Mouse (Mus musculus) 3134 (cell line): ENCODE data around the gene Pycr2.
"Not testable (repeated sequence)": the region's sequence is repeated elsewhere in the genome, so short reads cannot be mapped to it uniquely, and the experiment has no call there.

Experiments
- DNase-seq: peaks from one replicate; pipeline ENCODE4 v3.0.0-alpha.2; 2011; ENCODE audit warnings: low spot score; ENCODE audit not compliant: insufficient read length; ENCODE audit errors: extremely low read depth

Gene Pycr2

GRCm38 (mm10) chr1:180904039-180904814, at the start of gene Pycr2:
Pycr2 (plus strand) TSS chr1:180904293.
- peak; percentile 99 for DNase-seq

- DNase-seq: no peak
These were observed 45.3 kb upstream of the Pycr2 start for GRCm38 (mm10) chr1:180858763-180859162.

- no peak for DNase-seq
These were observed 44.1 kb upstream of the Pycr2 start for GRCm38 (mm10) chr1:180860030-180860429.

- DNase-seq: no peak
These were observed 40.5 kb upstream of the Pycr2 start for GRCm38 (mm10) chr1:180863606-180864005.

- no peak for DNase-seq
These were observed 38.1 kb upstream of the Pycr2 start for GRCm38 (mm10) chr1:180866001-180866400.

GRCm38 (mm10) chr1:180870122-180870650, 33.9 kb upstream of the Pycr2 start:
- DNase-seq: no peak

GRCm38 (mm10) chr1:180873861-180874484, 30.1 kb upstream of the Pycr2 start:
- peak; percentile 77 for DNase-seq

GRCm38 (mm10) chr1:180874615-180875014, 29.5 kb upstream of the Pycr2 start:
- DNase-seq: no peak

GRCm38 (mm10) chr1:180875126-180875525, 29.0 kb upstream of the Pycr2 start:
- no peak for DNase-seq

- no peak for DNase-seq
These were observed 26.6 kb upstream of the Pycr2 start for GRCm38 (mm10) chr1:180877466-180877865.

GRCm38 (mm10) chr1:180881768-180882167, 22.3 kb upstream of the Pycr2 start:
- DNase-seq: no peak

GRCm38 (mm10) chr1:180883731-180884130, 20.4 kb upstream of the Pycr2 start:
- DNase-seq: no peak

GRCm38 (mm10) chr1:180884484-180884883, 19.6 kb upstream of the Pycr2 start:
- no peak for DNase-seq

GRCm38 (mm10) chr1:180888556-180889042, 15.5 kb upstream of the Pycr2 start:
- DNase-seq: peak; percentile 68

- DNase-seq: no peak
These were observed 14.9 kb upstream of the Pycr2 start for GRCm38 (mm10) chr1:180889172-180889571.

GRCm38 (mm10) chr1:180889841-180890240, 14.3 kb upstream of the Pycr2 start:
- DNase-seq: no peak

GRCm38 (mm10) chr1:180892808-180893207, 11.3 kb upstream of the Pycr2 start, which contains the start of gene Lefty2:
Lefty2 (plus strand) TSS chr1:180893108.
- no peak for DNase-seq

GRCm38 (mm10) chr1:180894088-180894987, 9.8 kb upstream of the Pycr2 start:
- not testable (repeated sequence) for DNase-seq

GRCm38 (mm10) chr1:180901107-180901506, 3.0 kb upstream of the Pycr2 start:
- peak; percentile 34 for DNase-seq

- peak; percentile 74 for DNase-seq
These were observed 1.2 kb upstream of the Pycr2 start for GRCm38 (mm10) chr1:180902915-180903314.

- DNase-seq: no peak
These were observed 441 bp upstream of the Pycr2 start for GRCm38 (mm10) chr1:180903666-180904038.
